Mouse (Mus musculus) liver, embryonic 11.5 days (tissue): Measurements from ENCODE around the gene Myh9. TPM values are rescaled to one million over a fixed set of nuclear protein-coding genes. Genes with fewer than 3 reads are reported as not detected.
"Not testable (repeated sequence)": the region's sequence is repeated elsewhere in the genome, so short reads cannot be mapped to it uniquely, and the experiment has no call there.

Source experiments
- ATAC-seq: fragments of 200-750 bp; cut with Nextera tagmentation; replicated peaks from 2 replicates; pipeline ENCODE4 v1.8.0; 2017; ENCODE audit warnings: moderate number of reproducible peaks, mild to moderate bottlenecking, moderate TSS enrichment, moderate library complexity; ENCODE audit not compliant: low FRiP score
- DNase-seq: peaks from one replicate; pipeline ENCODE4 v3.0.0-alpha.2; 2017; ENCODE audit warnings: low spot score
- H3K27ac ChIP-seq: fragments of 300-500 bp; sonication (generic); 2 replicates; pipeline ENCODE4 v1.5.1; 2014; ENCODE audit warnings: mild to moderate bottlenecking, low read depth, low read length, control low read depth
- H3K27me3 ChIP-seq: fragments of 300-500 bp; sonication (generic); replicated peaks from 2 replicates; pipeline ENCODE4 v1.6.1; 2014; ENCODE audit warnings: low read length, mixed read lengths; ENCODE audit not compliant: control insufficient read depth, insufficient read depth
- H3K36me3 ChIP-seq: fragments of 300-500 bp; sonication (generic); 2 replicates; pipeline ENCODE4 v1.6.1; 2014; ENCODE audit warnings: mild to moderate bottlenecking, low read length, moderate library complexity, mixed read lengths; ENCODE audit not compliant: control insufficient read depth, insufficient read depth
- H3K4me1 ChIP-seq: fragments of 300-500 bp; sonication (generic); replicated peaks from 2 replicates; pipeline ENCODE4 v1.6.1; 2014; ENCODE audit warnings: low read length, mixed read lengths; ENCODE audit not compliant: control insufficient read depth, insufficient read depth
- H3K4me2 ChIP-seq: fragments of 300-500 bp; sonication (generic); 2 replicates; pipeline ENCODE4 v1.6.1; 2014; ENCODE audit warnings: mild to moderate bottlenecking, control low read depth, moderate library complexity
- H3K4me3 ChIP-seq: fragments of 300-500 bp; sonication (generic); 2 replicates; pipeline ENCODE4 v1.5.1; 2014; ENCODE audit warnings: low read depth, low read length, control low read depth
- H3K9ac ChIP-seq: fragments of 300-500 bp; sonication (generic); 2 replicates; pipeline ENCODE4 v1.6.1; 2014; ENCODE audit warnings: low read depth, low read length, control low read depth
- H3K9me3 ChIP-seq: fragments of 300-500 bp; sonication (generic); 2 replicates; pipeline ENCODE4 v1.6.1; 2016; ENCODE audit warnings: low read length, inconsistent platforms, mixed read lengths; ENCODE audit not compliant: control insufficient read depth
- WGBS: fragments of 180-500 bp; shearing (Covaris S2); extraction: QIAGEN DNeasy Blood & Tissue Kit; methylation state at CpG from one replicate; pipeline ENCODE4 v1.1.7; 2014; 5-methylcytosine and 5-hydroxymethylcytosine counted together
- polyA plus RNA-seq: library from polyadenylated mRNA; unstranded; fragments of >200 nt; fragmentation: Nextera tagmentation; extraction: Ambion mirVana; gene quantifications from 2 replicates; pipeline ENCODE4 v1.2.1, GENCODE M21; 2014

Gene Myh9
- polyA plus RNA-seq, 1 experiment from 2014 or later, result 53.0 TPM

DNA sequence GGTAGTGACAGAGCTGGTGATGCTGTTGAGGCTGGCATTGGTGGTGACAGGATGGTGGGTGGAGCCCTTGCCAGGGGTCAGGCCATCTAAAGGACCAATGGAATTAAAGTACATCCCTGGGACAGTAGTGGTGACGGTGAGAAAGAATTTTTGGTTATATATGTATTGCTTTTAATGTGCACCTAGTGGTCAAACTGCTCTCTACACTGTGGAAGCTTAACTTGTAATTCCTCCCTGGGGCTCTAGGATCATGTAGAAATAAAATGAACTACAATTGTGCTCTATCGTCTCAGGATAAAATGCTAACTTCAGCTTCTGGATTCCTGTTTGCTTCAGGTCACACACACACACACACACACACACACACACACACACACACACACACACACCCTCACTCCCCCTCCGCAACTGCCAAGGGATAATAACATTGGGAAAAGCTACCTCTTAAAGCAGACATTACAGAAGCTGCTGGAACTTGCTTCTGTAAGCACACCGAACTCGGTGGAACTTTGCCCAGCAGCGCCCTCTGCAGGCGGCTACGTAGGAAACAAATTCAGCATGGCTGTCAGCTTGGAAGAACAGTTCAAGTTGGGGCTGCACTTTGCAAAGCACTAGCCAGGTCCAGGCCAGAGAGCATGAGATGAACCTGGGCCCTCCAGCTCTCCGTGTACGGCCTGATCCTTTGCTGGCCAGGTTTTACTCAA, 117.6 kb downstream of the Myh9 start:
- H3K4me2 ChIP-seq, H3K4me3 ChIP-seq, ATAC-seq, H3K9ac ChIP-seq, H3K27me3 ChIP-seq, H3K4me1 ChIP-seq, DNase-seq, H3K36me3 ChIP-seq, H3K9me3 ChIP-seq, H3K27ac ChIP-seq: not testable (repeated sequence)
- 20% methylated on average over 2 of the region's 10 CpGs for WGBS

- H3K4me1 ChIP-seq, DNase-seq, H3K4me2 ChIP-seq, H3K27ac ChIP-seq, H3K9ac ChIP-seq, H3K36me3 ChIP-seq, ATAC-seq, H3K27me3 ChIP-seq, H3K4me3 ChIP-seq, H3K9me3 ChIP-seq: not testable (repeated sequence)
- no CpG with 5 or more reads among the region's 3 CpGs for WGBS
Measured at GRCm38 (mm10) chr15:77721509-77721908, 120.5 kb downstream of the Myh9 start.

DNA sequence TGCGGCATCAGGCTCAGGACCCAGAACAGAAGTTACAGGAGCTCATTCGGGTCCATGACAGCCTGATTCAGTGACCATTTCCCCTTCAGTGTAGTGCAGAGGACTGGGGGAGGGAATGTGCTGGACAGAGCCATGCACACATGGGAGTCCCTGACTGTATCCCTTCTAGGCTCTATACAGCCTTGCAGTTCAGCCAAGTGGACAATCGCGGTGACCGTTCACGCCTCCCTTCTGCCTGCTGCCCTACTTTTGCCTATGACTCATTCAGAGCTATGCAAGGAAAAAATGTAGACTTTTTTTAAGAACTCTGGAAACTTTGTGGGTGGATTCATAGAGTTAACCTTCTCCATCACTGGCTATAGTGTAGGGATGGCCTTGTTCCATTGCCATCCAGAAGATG, 123.7 kb downstream of the Myh9 start:
- 69% methylated on average over 2 of the region's 6 CpGs for WGBS
- H3K36me3 ChIP-seq, DNase-seq, H3K27me3 ChIP-seq, H3K4me1 ChIP-seq, H3K9ac ChIP-seq, H3K9me3 ChIP-seq, ATAC-seq, H3K4me3 ChIP-seq, H3K27ac ChIP-seq, H3K4me2 ChIP-seq: not testable (repeated sequence)

Other genes starting within 250 kb of the Myh9 start
- not detected in 2 replicates for gene Apol10b, start 246.1 kb downstream of the Myh9 start, polyA plus RNA-seq
- gene Gm36245, start 242.9 kb downstream of the Myh9 start, polyA plus RNA-seq, result not detected in 2 replicates
- gene Apol11b, start 198.9 kb downstream of the Myh9 start, polyA plus RNA-seq, result 0.41 and 0.42 TPM in 2 replicates
- not detected in 2 replicates for gene Apol7e, start 143.3 kb downstream of the Myh9 start, polyA plus RNA-seq
- gene Apol9b, start 113.1 kb downstream of the Myh9 start, polyA plus RNA-seq, result not detected in 2 replicates
- 2.9 and 3.2 TPM in 2 replicates for gene Apol8, start 85.2 kb downstream of the Myh9 start, polyA plus RNA-seq
- 377 and 390 TPM in 2 replicates for gene Txn2, start 86.8 kb upstream of the Myh9 start, polyA plus RNA-seq
- 3.3 and 3.6 TPM in 2 replicates for gene Foxred2, start 114.5 kb upstream of the Myh9 start, polyA plus RNA-seq
- gene Eif3d, start 128.6 kb upstream of the Myh9 start, polyA plus RNA-seq, result 327 and 368 TPM in 2 replicates